Mouse (Mus musculus): ENCODE measurements around the gene Pomt2.

GRCm38 (mm10) chr12:87104796-87105195 lies 43.0 kb downstream of the Pomt2 start:
- no peak for TF ChIP-seq GATA1 (IDR thresholded peaks at IDR 0.05; ENCODE audit: low read length)
- TF ChIP-seq TAL1 (IDR thresholded peaks at IDR 0.05; ENCODE audit: low read length): no peak
